Mouse (Mus musculus): Measurements from ENCODE around the gene Tmem52.

DNA sequence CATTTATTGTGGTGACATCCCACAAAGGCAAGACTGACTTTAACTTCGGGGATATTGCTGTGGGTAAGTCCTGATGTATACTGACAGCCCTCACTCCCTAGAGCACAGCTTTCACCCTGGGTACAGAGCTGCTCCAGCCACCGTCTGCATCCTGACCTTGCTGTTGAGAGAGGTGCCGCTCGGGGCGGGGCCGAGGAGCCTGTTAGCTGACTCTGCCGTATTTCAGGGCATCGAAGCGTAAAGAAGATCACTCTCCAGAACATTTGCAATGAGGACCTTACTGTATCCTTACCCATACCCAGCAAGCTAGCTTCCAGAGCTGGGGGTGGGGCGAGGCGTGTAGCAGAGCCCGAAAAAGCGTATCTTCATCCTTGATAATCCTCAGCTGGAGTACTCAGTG lies 5.9 kb upstream of the Tmem52 start:
- TF ChIP-seq POLR2AphosphoS5 (IDR thresholded peaks at IDR 0.05; ENCODE audit: borderline replicate concordance, low read depth, low read length) (no peak), EP300 (IDR thresholded peaks at IDR 0.05; ENCODE audit: low read depth in 1 of 2, low read length in 2 of 2) (no peak), CTCF (IDR thresholded peaks at IDR 0.05 in 2 of 3, conservative IDR thresholded peaks at IDR 0.05 in 1 of 3; ENCODE audit: control insufficient read depth in 1 of 3, insufficient read depth in 1 of 3, low read depth in 2 of 3, low read length in 3 of 3, poor library complexity in 1 of 3, severe bottlenecking in 1 of 3) (no peak), GATA1 (IDR thresholded peaks at IDR 0.05; ENCODE audit: low read depth, low read length) (no peak), MAX (IDR thresholded peaks at IDR 0.05; ENCODE audit: low read length) (no peak), ELF1 (IDR thresholded peaks at IDR 0.05; ENCODE audit: low read depth, low read length) (no peak), SIN3A (IDR thresholded peaks at IDR 0.05; ENCODE audit: low read length) (no peak), NRF1 (IDR thresholded peaks at IDR 0.05; ENCODE audit: insufficient read depth, low read depth, low read length, poor library complexity, severe bottlenecking) (no peak), TCF12 (IDR thresholded peaks at IDR 0.05; ENCODE audit: low read depth, low read length) (no peak)

All from MEL (cell line).